8 mouse cellular contexts compared by ENCODE assay signal in the genomic region with DNA sequence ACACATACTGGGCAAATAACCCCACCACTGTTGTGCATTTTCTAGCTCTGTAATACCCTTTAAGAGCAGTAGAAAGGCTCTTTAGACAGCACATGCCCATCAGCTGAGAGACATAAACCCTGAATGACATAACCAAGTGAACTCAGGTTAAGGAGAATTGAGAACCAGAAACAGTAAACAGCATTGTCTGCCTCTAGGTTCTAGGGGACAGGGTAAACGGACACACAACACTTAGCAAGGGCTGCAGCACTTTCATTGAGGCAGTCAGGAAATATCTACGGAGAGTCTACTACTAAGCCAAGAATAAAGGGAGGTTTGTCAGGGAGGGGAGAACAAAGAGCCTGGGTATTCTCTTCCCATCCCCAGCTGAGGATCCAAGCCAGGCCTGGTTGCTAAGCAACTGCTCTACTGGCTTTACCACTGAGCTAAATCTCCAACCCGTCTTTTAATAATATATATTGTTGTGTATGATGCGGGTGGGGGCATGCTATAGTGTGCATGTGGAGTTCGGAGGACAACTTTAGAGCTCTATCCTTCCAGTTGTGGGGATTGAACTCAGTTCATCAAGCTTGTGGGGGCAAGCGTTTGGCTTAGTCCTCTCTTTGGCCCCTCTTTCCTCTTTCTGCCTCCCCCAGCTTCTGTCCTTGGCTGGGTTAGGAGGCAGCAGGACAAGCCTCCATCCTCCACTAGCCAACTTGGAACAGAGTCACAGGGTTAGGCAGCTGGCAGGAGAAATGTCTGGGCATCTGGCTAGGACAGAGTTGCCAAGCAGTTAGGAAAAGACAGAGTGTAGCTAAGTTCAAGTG. TPM values are rescaled to one million over a fixed set of nuclear protein-coding genes. Genes with fewer than 3 reads are reported as not detected.
DNase-seq lines count a peak whose midpoint lies in the region.

No protein-coding gene starts in this region.

- peak; percentile 30 for DNase-seq in ovary, adult 18-20 months (ENCODE audit: low spot score)
- DNase-seq in ovary, postnatal 10 days (ENCODE audit: low spot score) = no peak
- peak; percentile 40 to 55 for DNase-seq in gastrocnemius, postnatal 36 days
- peak; percentile 72 to 84 for DNase-seq in layer of hippocampus, postnatal 14 days (ENCODE audit: low spot score in 2 of 2)
- peak; percentile 23 to 43 for DNase-seq in right cerebral cortex, adult 2 months (ENCODE audit: low spot score in 2 of 2)
- no peak for DNase-seq in kidney, adult 18-20 months
- DNase-seq in spleen, adult 12 weeks (ENCODE audit: low spot score) = no peak
- DNase-seq in lung, postnatal 4 days = no peak

- intact Hi-C loops in gastrocnemius, postnatal 36 days (cut with DNase I) = no loop called here

RNA-seq across cellular contexts. Expression of a gene that starts 8.4 kb away (rescaled TPM):
- 1 to 10 TPM; 3.2 to 3.4 TPM for total RNA-seq in gastrocnemius, postnatal 36 days (2021)
- 1 to 10 TPM; 5.9 to 6.4 TPM for total RNA-seq in layer of hippocampus, postnatal 14 days (2021)

RNA-seq across cellular contexts. Expression of a gene that starts 15.5 kb away (rescaled TPM):
- not detected for total RNA-seq in gastrocnemius, postnatal 36 days (2021)
- total RNA-seq in layer of hippocampus, postnatal 14 days (2021) = under 1 TPM in 1 of 2 experiments, not detected in 1; 0.43 TPM

RNA-seq across cellular contexts. Expression of a gene that starts 47.7 kb away (rescaled TPM):
- 10 to 100 TPM; 10.5 to 15.5 TPM for total RNA-seq in gastrocnemius, postnatal 36 days (2021)
- total RNA-seq in layer of hippocampus, postnatal 14 days (2021) = 10 to 100 TPM; 59.5 to 62.0 TPM

RNA-seq across cellular contexts. Expression of a gene that starts 55.1 kb away (rescaled TPM):
- total RNA-seq in gastrocnemius, postnatal 36 days (2021) = not detected
- not detected for total RNA-seq in layer of hippocampus, postnatal 14 days (2021)

Comparison
In these comparisons a context has a peak if more than half of its experiments do, and no peak if none do; other contexts are left out.
1. DNase-seq: peak in ovary, adult 18-20 months (single experiment), gastrocnemius, postnatal 36 days (2 of 2), layer of hippocampus, postnatal 14 days (2 of 2) and right cerebral cortex, adult 2 months (2 of 2); none in ovary, postnatal 10 days (single experiment), kidney, adult 18-20 months (single experiment), spleen, adult 12 weeks (single experiment) and lung, postnatal 4 days (0 of 2).